Mouse (Mus musculus) heart, adult 2 months (tissue): ENCODE data around the gene Thap8.

Experiments
- CTCF ChIP-seq: fragments of 200-600 bp; IDR thresholded peaks from 2 replicates; pipeline ENCODE4 v1.8.1; 2022; ENCODE audit warnings: antibody characterized with exemption, mild to moderate bottlenecking, moderate library complexity
- EP300 ChIP-seq: fragments of 200-500 bp; IDR thresholded peaks from 2 replicates; pipeline ENCODE4 v1.6.1; 2011; ENCODE audit warnings: low read depth, low read length, control low read depth; ENCODE audit not compliant: insufficient read depth

- TF ChIP-seq CTCF (no peak), EP300 (no peak)
Observed at GRCm38 (mm10) chr7:30322865-30323264, 43.0 kb downstream of the Thap8 start.
